Mouse (Mus musculus) embryonic facial prominence, embryonic 15.5 days (tissue): Measurements from ENCODE around the gene Ugt1a9. TPM values are rescaled to one million over a fixed set of nuclear protein-coding genes. Genes with fewer than 3 reads are reported as not detected.
"Not testable (repeated sequence)": the region's sequence is repeated elsewhere in the genome, so short reads cannot be mapped to it uniquely, and the experiment has no call there.

Source experiments
- ATAC-seq: fragments of 200-750 bp; cut with Nextera tagmentation; 2 replicates; pipeline ENCODE4 v1.8.0; 2017; ENCODE audit warnings: low read depth, moderate TSS enrichment; ENCODE audit not compliant: insufficient number of reproducible peaks, low FRiP score, low TSS enrichment
- H3K27ac ChIP-seq: fragments of 300-500 bp; sonication (generic); replicated peaks from 2 replicates; pipeline ENCODE4 v1.5.1; 2015; ENCODE audit warnings: mild to moderate bottlenecking, inconsistent platforms
- H3K27me3 ChIP-seq: fragments of 300-500 bp; sonication (generic); 2 replicates; pipeline ENCODE4 v1.6.1; 2015; ENCODE audit warnings: inconsistent platforms
- H3K36me3 ChIP-seq: fragments of 300-500 bp; sonication (generic); 2 replicates; pipeline ENCODE4 v1.6.1; 2015; ENCODE audit warnings: mild to moderate bottlenecking, inconsistent platforms
- H3K4me1 ChIP-seq: fragments of 300-500 bp; sonication (generic); 2 replicates; pipeline ENCODE4 v1.6.1; 2015; ENCODE audit warnings: inconsistent platforms
- H3K4me2 ChIP-seq: fragments of 300-500 bp; sonication (generic); replicated peaks from 2 replicates; pipeline ENCODE4 v1.6.1; 2015; ENCODE audit warnings: mild to moderate bottlenecking, inconsistent platforms
- H3K4me3 ChIP-seq: fragments of 300-500 bp; sonication (generic); replicated peaks from 2 replicates; pipeline ENCODE4 v1.5.1; 2015; ENCODE audit warnings: mild to moderate bottlenecking, inconsistent platforms
- H3K9ac ChIP-seq: fragments of 300-500 bp; sonication (generic); 2 replicates; pipeline ENCODE4 v1.6.1; 2015; ENCODE audit warnings: inconsistent platforms
- H3K9me3 ChIP-seq: fragments of 300-500 bp; sonication (generic); replicated peaks from 2 replicates; pipeline ENCODE4 v1.6.1; 2016; ENCODE audit warnings: inconsistent platforms
- WGBS: fragments of 180-500 bp; shearing (Covaris S2); methylation state at CpG from one replicate; pipeline ENCODE4 v1.1.7; 2015; 5-methylcytosine and 5-hydroxymethylcytosine counted together
- polyA plus RNA-seq: library from polyadenylated mRNA; unstranded; fragments of >200 nt; fragmentation: Nextera tagmentation; extraction: Ambion mirVana; gene quantifications from 2 replicates; pipeline ENCODE4 v1.2.1, GENCODE M21; 2015

Gene Ugt1a9
- not detected in 2 replicates for polyA plus RNA-seq

GRCm38 (mm10) chr1:88070495-88070894 is at the start of gene Ugt1a9:
TSS of gene Ugt1a9 (plus strand) at chr1:88070800.
- H3K4me3 ChIP-seq: no peak within 1 kb of the TSS
- no peaks in the 10 kb centered on the region for H3K27me3 ChIP-seq
- no peak within 1 kb of the TSS for H3K4me2 ChIP-seq
- no peaks in the 10 kb centered on the region for H3K36me3 ChIP-seq
- H3K4me1 ChIP-seq: no peaks in the 10 kb centered on the region
- no peak for ATAC-seq
- H3K9me3 ChIP-seq: no peaks in the 10 kb centered on the region
- H3K9ac ChIP-seq: no peak within 1 kb of the TSS
- 69% methylated on average over 2 of the region's 2 CpGs for WGBS
- H3K27ac ChIP-seq: no peak within 1 kb of the TSS

- WGBS: 72% methylated on average over 3 of the region's 3 CpGs
- H3K9ac ChIP-seq, ATAC-seq, H3K4me3 ChIP-seq, H3K4me2 ChIP-seq, H3K27ac ChIP-seq, H3K36me3 ChIP-seq, H3K27me3 ChIP-seq, H3K4me1 ChIP-seq, H3K9me3 ChIP-seq: not testable (repeated sequence)
Measured at GRCm38 (mm10) chr1:88025244-88025643, 45.4 kb upstream of the Ugt1a9 start.

GRCm38 (mm10) chr1:88043044-88043443 is 27.6 kb upstream of the Ugt1a9 start:
- H3K9me3 ChIP-seq, H3K27me3 ChIP-seq, ATAC-seq, H3K9ac ChIP-seq, H3K4me3 ChIP-seq, H3K4me1 ChIP-seq, H3K4me2 ChIP-seq, H3K36me3 ChIP-seq, H3K27ac ChIP-seq: not testable (repeated sequence)
- 74% methylated on average over 1 of the region's 2 CpGs for WGBS

GRCm38 (mm10) chr1:88044832-88045437 is 25.7 kb upstream of the Ugt1a9 start:
- not testable (repeated sequence) for ATAC-seq, H3K4me1 ChIP-seq

GRCm38 (mm10) chr1:88047408-88047807 is 23.2 kb upstream of the Ugt1a9 start:
- ATAC-seq, H3K27me3 ChIP-seq: not testable (repeated sequence)
- 77% methylated on average over 2 of the region's 2 CpGs for WGBS

More at GRCm38 (mm10) chr1:88044832-88045437, 25.7 kb upstream of the Ugt1a9 start:
- not testable (repeated sequence) for H3K27ac ChIP-seq, H3K4me2 ChIP-seq, H3K4me3 ChIP-seq, H3K27me3 ChIP-seq, H3K9ac ChIP-seq, H3K36me3 ChIP-seq, H3K9me3 ChIP-seq
- 70% methylated on average over 4 of the region's 5 CpGs for WGBS

GRCm38 (mm10) chr1:88055088-88055487 is 15.5 kb upstream of the Ugt1a9 start, which contains the start of gene Ugt1a10:
TSS of gene Ugt1a10 (plus strand) at chr1:88055388.
- Histone ChIP-seq H3K36me3 (no peaks in the 10 kb centered on the region), H3K9me3 (no peaks in the 10 kb centered on the region), H3K9ac (no peak within 1 kb of the TSS), H3K4me2 (no peak within 1 kb of the TSS), H3K27ac (no peak within 1 kb of the TSS), H3K27me3 (no peaks in the 10 kb centered on the region), H3K4me1 (no peaks in the 10 kb centered on the region), H3K4me3 (no peak within 1 kb of the TSS)
- 69% methylated on average over 1 of the region's 1 CpGs for WGBS
- no peak for ATAC-seq

More at GRCm38 (mm10) chr1:88047408-88047807, 23.2 kb upstream of the Ugt1a9 start:
- H3K4me2 ChIP-seq, H3K36me3 ChIP-seq, H3K27ac ChIP-seq, H3K4me3 ChIP-seq, H3K9ac ChIP-seq, H3K9me3 ChIP-seq, H3K4me1 ChIP-seq: not testable (repeated sequence)

GRCm38 (mm10) chr1:88066472-88067102 is 4.0 kb upstream of the Ugt1a9 start:
- not testable (repeated sequence) for H3K4me3 ChIP-seq, H3K27ac ChIP-seq, H3K9ac ChIP-seq, H3K36me3 ChIP-seq, H3K9me3 ChIP-seq, H3K4me1 ChIP-seq, H3K27me3 ChIP-seq, H3K4me2 ChIP-seq, ATAC-seq
- WGBS: 65% methylated on average over 1 of the region's 2 CpGs

- no peak overlapping the region for H3K4me3 ChIP-seq
- H3K27me3 ChIP-seq: no peaks in the 10 kb centered on the region
- ATAC-seq: no peak
- no peak overlapping the region for H3K27ac ChIP-seq
- H3K4me1 ChIP-seq: no peaks in the 10 kb centered on the region
- no peaks in the 10 kb centered on the region for H3K36me3 ChIP-seq
- H3K4me2 ChIP-seq: no peak overlapping the region
- WGBS: 78% methylated on average over 4 of the region's 4 CpGs
- H3K9ac ChIP-seq: no peak overlapping the region
- H3K9me3 ChIP-seq: no peaks in the 10 kb centered on the region
Measured at GRCm38 (mm10) chr1:88070902-88071301, 302 bp downstream of the Ugt1a9 start.

- 81% methylated on average over 2 of the region's 2 CpGs for WGBS
- Histone ChIP-seq H3K4me2 (no peak overlapping the region), H3K9me3 (no peaks in the 10 kb centered on the region), H3K27me3 (no peaks in the 10 kb centered on the region), H3K4me3 (no peak overlapping the region), H3K27ac (no peak overlapping the region), H3K9ac (no peak overlapping the region), H3K4me1 (no peaks in the 10 kb centered on the region), H3K36me3 (no peaks in the 10 kb centered on the region)
- ATAC-seq: no peak
Measured at GRCm38 (mm10) chr1:88074471-88074870, 3.9 kb downstream of the Ugt1a9 start.

- 86% methylated on average over 1 of the region's 1 CpGs for WGBS
- H3K9me3 ChIP-seq: no peaks in the 10 kb centered on the region
Measured at GRCm38 (mm10) chr1:88077128-88077527, 6.5 kb downstream of the Ugt1a9 start.

GRCm38 (mm10) chr1:88081670-88082069 is 11.1 kb downstream of the Ugt1a9 start:
- Histone ChIP-seq H3K4me3 (no peak overlapping the region), H3K4me2 (no peak overlapping the region), H3K27me3 (no peaks in the 10 kb centered on the region), H3K27ac (no peak overlapping the region), H3K4me1 (no peaks in the 10 kb centered on the region), H3K36me3 (no peaks in the 10 kb centered on the region), H3K9ac (no peak overlapping the region), H3K9me3 (no peaks in the 10 kb centered on the region)
- 84% methylated on average over 1 of the region's 1 CpGs for WGBS
- no peak for ATAC-seq

More at GRCm38 (mm10) chr1:88077128-88077527, 6.5 kb downstream of the Ugt1a9 start:
- no peaks in the 10 kb centered on the region for H3K4me1 ChIP-seq
- H3K4me2 ChIP-seq: no peak overlapping the region
- no peaks in the 10 kb centered on the region for H3K27me3 ChIP-seq
- no peaks in the 10 kb centered on the region for H3K36me3 ChIP-seq
- no peak for ATAC-seq
- H3K9ac ChIP-seq: no peak overlapping the region
- no peak overlapping the region for H3K27ac ChIP-seq
- no peak overlapping the region for H3K4me3 ChIP-seq

GRCm38 (mm10) chr1:88086125-88086524 is 15.5 kb downstream of the Ugt1a9 start:
- H3K36me3 ChIP-seq: no peaks in the 10 kb centered on the region
- H3K4me2 ChIP-seq: no peak overlapping the region
- no peaks in the 10 kb centered on the region for H3K4me1 ChIP-seq
- WGBS: 73% methylated on average over 1 of the region's 1 CpGs
- ATAC-seq: no peak
- H3K4me3 ChIP-seq: no peak overlapping the region
- no peak overlapping the region for H3K27ac ChIP-seq
- H3K9ac ChIP-seq: no peak overlapping the region
- no peaks in the 10 kb centered on the region for H3K9me3 ChIP-seq
- H3K27me3 ChIP-seq: no peaks in the 10 kb centered on the region
